Mouse (Mus musculus): ENCODE results near the gene Micu1. TPM values are rescaled to one million over a fixed set of nuclear protein-coding genes. Genes with fewer than 3 reads are reported as not detected.

Gene Micu1
- polyA plus RNA-seq, 1 experiment = 76.8 TPM

DNA sequence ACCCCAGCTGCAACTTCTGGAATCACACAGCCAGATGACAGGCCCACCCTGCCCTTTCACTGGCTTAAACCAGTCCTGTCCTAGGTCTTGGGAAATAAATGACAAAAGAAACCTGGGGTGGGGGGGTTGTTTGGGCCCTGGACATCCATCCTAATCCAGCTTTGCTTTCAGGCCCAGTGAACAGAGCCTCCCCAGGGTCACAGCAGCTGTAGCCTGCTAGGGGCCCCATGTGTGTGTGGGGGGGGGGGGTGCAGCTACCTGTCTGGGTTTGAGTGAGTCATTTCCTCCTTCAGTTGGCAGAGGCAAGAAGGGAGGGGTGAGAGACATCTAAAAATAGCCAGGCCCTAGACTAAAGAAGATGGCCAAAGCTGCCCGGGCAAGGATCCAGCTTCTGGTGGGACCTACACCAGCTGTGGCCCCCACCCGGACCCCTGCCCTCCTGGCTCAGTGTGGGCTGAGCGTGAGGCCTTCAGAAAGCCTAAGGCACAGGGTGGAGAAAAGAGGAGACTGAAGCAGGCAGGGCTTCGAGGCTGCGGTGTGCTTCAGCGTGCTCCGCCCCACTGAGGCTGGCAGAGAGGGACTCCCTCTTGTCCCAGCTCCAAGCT lies 205.5 kb downstream of the Micu1 start:
- no peak for DNase-seq
- H3K4me1 ChIP-seq (ENCODE audit: control insufficient read depth, insufficient read depth, low read length) = peaks cover 29% of the 10 kb centered on the region
- no peak overlapping the region for H3K4me3 ChIP-seq (replicated peaks; ENCODE audit: extremely low read depth, low read depth, low read length)
- TF ChIP-seq CTCF (IDR thresholded peaks at IDR 0.05; ENCODE audit: insufficient read depth, low read length) (no peak), POLR2A (IDR thresholded peaks at IDR 0.05; ENCODE audit: borderline replicate concordance, extremely low read depth, low read depth, low read length) (0 out of 2 replicates have a peak, but pooled peaks have one; percentile 6)
- 7% methylated on average over 7 of the region's 7 CpGs for WGBS

DNA sequence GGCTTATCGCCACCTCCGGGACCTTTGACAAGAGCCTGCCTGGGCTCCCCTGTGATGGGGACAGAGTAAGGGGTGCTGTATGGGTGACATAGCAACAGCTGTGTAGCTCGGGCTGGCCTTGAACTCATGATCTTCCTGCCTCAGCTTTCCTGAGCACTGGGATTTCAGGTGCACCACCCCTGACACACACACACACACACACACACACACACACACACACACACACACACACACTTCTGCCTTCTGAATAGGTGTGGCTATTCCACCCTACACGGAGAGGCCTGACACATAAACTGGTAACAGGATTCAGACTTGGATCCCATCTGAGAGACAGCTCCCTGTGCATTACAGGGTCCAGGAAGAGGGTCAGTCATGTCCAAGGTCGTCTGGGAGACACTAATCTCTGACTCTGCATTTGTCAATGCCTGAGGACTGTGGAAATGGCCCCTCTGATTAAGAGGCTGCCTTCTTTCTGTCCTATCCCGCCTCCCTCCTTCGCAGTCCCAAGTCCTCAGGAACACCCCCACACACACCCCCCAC lies 206.6 kb downstream of the Micu1 start:
- 49% methylated on average over 7 of the region's 7 CpGs for WGBS
- Histone ChIP-seq H3K4me3 (replicated peaks; ENCODE audit: extremely low read depth, low read depth, low read length) (no peak overlapping the region), H3K4me1 (ENCODE audit: control insufficient read depth, insufficient read depth, low read length) (peaks cover 21% of the 10 kb centered on the region)
- no peak for DNase-seq
- TF ChIP-seq CTCF (IDR thresholded peaks at IDR 0.05; ENCODE audit: insufficient read depth, low read length) (no peak), POLR2A (IDR thresholded peaks at IDR 0.05; ENCODE audit: borderline replicate concordance, extremely low read depth, low read depth, low read length) (no peak)

DNA sequence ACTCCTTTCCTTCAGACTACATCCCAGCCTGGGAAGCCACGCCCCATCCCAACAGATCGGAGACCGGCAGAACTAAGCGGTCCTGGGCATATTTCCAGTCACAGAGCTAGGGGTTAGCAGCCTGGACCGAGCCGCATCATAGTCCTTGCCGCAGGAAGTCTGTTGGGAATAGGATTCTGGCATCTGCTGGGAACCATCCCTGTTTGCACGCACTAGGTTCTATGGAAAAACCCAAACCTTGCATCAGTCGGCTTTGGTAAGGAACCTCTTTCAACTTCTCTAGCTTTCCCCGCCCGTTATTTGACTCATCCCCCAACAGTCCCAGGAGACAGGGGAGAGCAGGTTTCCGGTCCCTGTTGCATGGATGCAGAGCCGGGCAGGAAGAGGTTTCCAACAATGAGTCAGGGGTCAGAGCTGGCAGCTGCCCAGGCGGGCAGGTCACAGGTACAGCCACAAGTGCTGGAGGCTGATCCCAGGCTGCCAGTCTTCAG lies 207.1 kb downstream of the Micu1 start:
- Histone ChIP-seq H3K4me3 (replicated peaks; ENCODE audit: extremely low read depth, low read depth, low read length) (no peak overlapping the region), H3K4me1 (ENCODE audit: control insufficient read depth, insufficient read depth, low read length) (peaks cover 21% of the 10 kb centered on the region)
- 6% methylated on average over 14 of the region's 14 CpGs for WGBS
- DNase-seq = no peak
- no peak for TF ChIP-seq POLR2A (IDR thresholded peaks at IDR 0.05; ENCODE audit: borderline replicate concordance, extremely low read depth, low read depth, low read length)
- no peak for TF ChIP-seq CTCF (IDR thresholded peaks at IDR 0.05; ENCODE audit: insufficient read depth, low read length)

- no peak for TF ChIP-seq CTCF (IDR thresholded peaks at IDR 0.05; ENCODE audit: insufficient read depth, low read length)
- TF ChIP-seq POLR2A (IDR thresholded peaks at IDR 0.05; ENCODE audit: borderline replicate concordance, extremely low read depth, low read depth, low read length) = no peak
- DNase-seq = no peak
- WGBS = 41% methylated on average over 6 of the region's 6 CpGs
- peaks cover 26% of the 10 kb centered on the region for H3K4me1 ChIP-seq (ENCODE audit: control insufficient read depth, insufficient read depth, low read length)
- no peak overlapping the region for H3K4me3 ChIP-seq (replicated peaks; ENCODE audit: extremely low read depth, low read depth, low read length)
Observed at GRCm38 (mm10) chr10:59911091-59911490, 208.8 kb downstream of the Micu1 start.

GRCm38 (mm10) chr10:59911561-59912198 lies 209.4 kb downstream of the Micu1 start:
- TF ChIP-seq POLR2A (IDR thresholded peaks at IDR 0.05; ENCODE audit: borderline replicate concordance, extremely low read depth, low read depth, low read length) = no peak
- TF ChIP-seq CTCF (IDR thresholded peaks at IDR 0.05; ENCODE audit: insufficient read depth, low read length) = no peak
- no peak for DNase-seq
- WGBS = 15% methylated on average over 25 of the region's 25 CpGs
- peaks cover 27% of the 10 kb centered on the region for H3K4me1 ChIP-seq (ENCODE audit: control insufficient read depth, insufficient read depth, low read length)
- peak overlapping the region; percentile 34 for H3K4me3 ChIP-seq (replicated peaks; ENCODE audit: extremely low read depth, low read depth, low read length)

Other genes with a start within 250 kb of the Micu1 start
- not detected in 2 replicates for gene Gm10322, start 86.4 kb upstream of the Micu1 start, polyA plus RNA-seq (2012; rRNA removed)
- gene Mcu, start 85.8 kb upstream of the Micu1 start, polyA plus RNA-seq (2012; rRNA removed) = 12.8 and 13.1 TPM in 2 replicates
- gene Dnajb12, start 177.1 kb downstream of the Micu1 start, polyA plus RNA-seq (2012; rRNA removed) = 49.5 and 57.2 TPM in 2 replicates
- 32.6 and 53.4 TPM in 2 replicates for gene Ddit4, start 249.4 kb downstream of the Micu1 start, polyA plus RNA-seq (2012; rRNA removed)